Mouse (Mus musculus): Measurements from ENCODE around the gene Ccdc87. TPM values are rescaled to one million over a fixed set of nuclear protein-coding genes. Genes with fewer than 3 reads are reported as not detected.

Gene Ccdc87
- total RNA-seq, 2 experiments from 2014 or later = 2.0 TPM

GRCm38 (mm10) chr19:4889791-4890190 is 50.6 kb downstream of the Ccdc87 start:
- DNase-seq (ENCODE audit: low spot score in 2 of 2) = no peak

- DNase-seq (ENCODE audit: low spot score in 2 of 2) = no peak
Observed at GRCm38 (mm10) chr19:4891798-4892197, 52.6 kb downstream of the Ccdc87 start.

Other genes starting within 250 kb of the Ccdc87 start
- gene Lrfn4, start 223.7 kb upstream of the Ccdc87 start, total RNA-seq (2021) = 10 to 100 TPM; 50.9 to 53.1 TPM
- 10 to 100 TPM; 16.7 to 18.2 TPM for gene Rce1, start 213.7 kb upstream of the Ccdc87 start, total RNA-seq (2021)
- gene Gm960, start 140.7 kb upstream of the Ccdc87 start, total RNA-seq (2021) = 1 to 10 TPM; 1.9 to 2.1 TPM
- gene Sptbn2, start 128.2 kb upstream of the Ccdc87 start, total RNA-seq (2021) = 100 to 1,000 TPM; 663 to 667 TPM
- gene Rbm4b, start 82.9 kb upstream of the Ccdc87 start, total RNA-seq (2021) = 10 to 100 TPM; 14.3 to 14.4 TPM
- gene Rbm4, start 45.5 kb upstream of the Ccdc87 start, total RNA-seq (2021) = 10 to 100 TPM; 72.9 to 74.7 TPM
- 10 to 100 TPM; 19.9 to 21.4 TPM for gene Gm21992, start 27.8 kb upstream of the Ccdc87 start, total RNA-seq (2021)
- gene Rbm14, start 27.7 kb upstream of the Ccdc87 start, total RNA-seq (2021) = 10 to 100 TPM; 56.1 to 57.2 TPM
- 10 to 100 TPM; 42.6 to 43.6 TPM for gene Ccs, start within 50 bp of the Ccdc87 start, total RNA-seq (2021)
- 100 to 1,000 TPM; 103 to 125 TPM for gene Ctsf, start 15.8 kb downstream of the Ccdc87 start, total RNA-seq (2021)
- gene Actn3, start 38.5 kb downstream of the Ccdc87 start, total RNA-seq (2021) = 1 to 10 TPM; 1.1 to 1.7 TPM
- 10 to 100 TPM; 25.9 to 26.8 TPM for gene Zdhhc24, start 39.3 kb downstream of the Ccdc87 start, total RNA-seq (2021)
- gene Bbs1, start 67.3 kb downstream of the Ccdc87 start, total RNA-seq (2021) = 10 to 100 TPM; 38.4 TPM
- 10 to 100 TPM; 50.2 to 52.0 TPM for gene Dpp3, start 88.9 kb downstream of the Ccdc87 start, total RNA-seq (2021)
- 10 to 100 TPM; 16.3 to 16.8 TPM for gene Peli3, start 103.8 kb downstream of the Ccdc87 start, total RNA-seq (2021)
- 10 to 100 TPM; 58.9 to 60.7 TPM for gene Mrpl11, start 122.8 kb downstream of the Ccdc87 start, total RNA-seq (2021)
- gene Npas4, start 150.9 kb downstream of the Ccdc87 start, total RNA-seq (2021) = 10 to 100 TPM in 1 of 2 experiments, 1 to 10 TPM in 1; 5.1 to 10.5 TPM
- 10 to 100 TPM; 16.8 to 17.3 TPM for gene Slc29a2, start 184.5 kb downstream of the Ccdc87 start, total RNA-seq (2021)
- gene B4gat1, start 199.5 kb downstream of the Ccdc87 start, total RNA-seq (2021) = 100 to 1,000 TPM; 124 to 127 TPM
- 10 to 100 TPM in 1 of 2 experiments, 1 to 10 TPM in 1; 5.9 to 10.6 TPM for gene AC124502.3, start 199.5 kb downstream of the Ccdc87 start, total RNA-seq (2021)
- gene Brms1, start 202.0 kb downstream of the Ccdc87 start, total RNA-seq (2021) = 10 to 100 TPM; 10.8 to 12.9 TPM
- 10 to 100 TPM; 68.7 to 72.6 TPM for gene Rin1, start 211.1 kb downstream of the Ccdc87 start, total RNA-seq (2021)
- gene Cd248, start 228.7 kb downstream of the Ccdc87 start, total RNA-seq (2021) = 1 to 10 TPM; 6.5 to 7.7 TPM
- gene Tmem151a, start 246.2 kb downstream of the Ccdc87 start, total RNA-seq (2021) = 100 to 1,000 TPM; 133 to 135 TPM
- 10 to 100 TPM; 25.8 to 28.0 TPM for gene Yif1a, start 249.2 kb downstream of the Ccdc87 start, total RNA-seq (2021)